Mouse (Mus musculus) stomach, embryonic 16.5 days (tissue): ENCODE data around the gene 9230104L09Rik. TPM values are rescaled to one million over a fixed set of nuclear protein-coding genes. Genes with fewer than 3 reads are reported as not detected.

ENCODE experiments used
- ATAC-seq: fragments of 200-750 bp; cut with Nextera tagmentation; 2 replicates; pipeline ENCODE4 v1.8.0; 2017; ENCODE audit warnings: moderate number of reproducible peaks, moderate TSS enrichment; ENCODE audit not compliant: insufficient read depth, low FRiP score
- H3K27ac ChIP-seq: fragments of 300-500 bp; sonication (generic); 2 replicates; pipeline ENCODE4 v1.5.1; 2014; ENCODE audit warnings: low read length
- H3K27me3 ChIP-seq: fragments of 300-500 bp; sonication (generic); 2 replicates; pipeline ENCODE4 v1.6.1; 2014; ENCODE audit warnings: low read length, control low read depth, mixed read lengths; ENCODE audit not compliant: control insufficient read depth, insufficient read depth
- H3K36me3 ChIP-seq: fragments of 300-500 bp; sonication (generic); 2 replicates; pipeline ENCODE4 v1.6.1; 2014; ENCODE audit warnings: low read length; ENCODE audit not compliant: control insufficient read depth, insufficient read depth
- H3K4me1 ChIP-seq: fragments of 300-500 bp; sonication (generic); 2 replicates; pipeline ENCODE4 v1.6.1; 2014; ENCODE audit warnings: low read length, control low read depth, mixed read lengths; ENCODE audit not compliant: control insufficient read depth, insufficient read depth
- H3K4me2 ChIP-seq: fragments of 300-500 bp; sonication (generic); 2 replicates; pipeline ENCODE4 v1.6.1; 2014; ENCODE audit warnings: low read depth, low read length, mixed read lengths
- H3K4me3 ChIP-seq: fragments of 300-500 bp; sonication (generic); replicated peaks from 2 replicates; pipeline ENCODE4 v1.5.1; 2014; ENCODE audit warnings: mild to moderate bottlenecking, low read length
- H3K9ac ChIP-seq: fragments of 300-500 bp; sonication (generic); 2 replicates; pipeline ENCODE4 v1.6.1; 2014; ENCODE audit warnings: low read length
- H3K9me3 ChIP-seq: fragments of 300-500 bp; sonication (generic); replicated peaks from 2 replicates; pipeline ENCODE4 v1.6.1; 2016; ENCODE audit warnings: low read length, control low read depth; ENCODE audit not compliant: control insufficient read depth
- WGBS: fragments of 180-500 bp; shearing (Covaris S2); extraction: QIAGEN DNeasy Blood & Tissue Kit; methylation state at CpG from one replicate; pipeline ENCODE4 v1.1.7; 2014; 5-methylcytosine and 5-hydroxymethylcytosine counted together
- polyA plus RNA-seq: library from polyadenylated mRNA; unstranded; fragments of >200 nt; fragmentation: Nextera tagmentation; extraction: Ambion mirVana; gene quantifications from 2 replicates; pipeline ENCODE4 v1.2.1, GENCODE M21; 2015

The 9230104L09Rik gene
- polyA plus RNA-seq, 1 experiment from 2014 or later = not detected

- Histone ChIP-seq H3K4me1 (no peaks in the 10 kb centered on the region), H3K4me3 (no peak overlapping the region), H3K27ac (no peak overlapping the region), H3K9me3 (no peaks in the 10 kb centered on the region), H3K4me2 (no peak overlapping the region), H3K9ac (no peak overlapping the region), H3K27me3 (no peaks in the 10 kb centered on the region), H3K36me3 (no peaks in the 10 kb centered on the region)
- 22% methylated on average over 1 of the region's 1 CpGs for WGBS
- no peak for ATAC-seq
These were observed 38.9 kb downstream of the 9230104L09Rik start for GRCm38 (mm10) chr2:148825986-148826385.

GRCm38 (mm10) chr2:148819909-148820308 lies 44.9 kb downstream of the 9230104L09Rik start, which contains the start of gene Cst13:
Gene Cst13 (plus strand): TSS chr2:148820081.
- no peak within 1 kb of the TSS for H3K4me2 ChIP-seq
- H3K4me1 ChIP-seq = no peaks in the 10 kb centered on the region
- H3K27ac ChIP-seq = no peak within 1 kb of the TSS
- no peaks in the 10 kb centered on the region for H3K27me3 ChIP-seq
- H3K4me3 ChIP-seq = no peak within 1 kb of the TSS
- no peak within 1 kb of the TSS for H3K9ac ChIP-seq
- no peaks in the 10 kb centered on the region for H3K9me3 ChIP-seq
- no peaks in the 10 kb centered on the region for H3K36me3 ChIP-seq
- no peak for ATAC-seq

GRCm38 (mm10) chr2:148806696-148807095 lies 58.1 kb downstream of the 9230104L09Rik start:
- no peak overlapping the region for H3K9ac ChIP-seq
- WGBS = 51% methylated on average over 6 of the region's 6 CpGs
- ATAC-seq = no peak
- no peak overlapping the region for H3K4me2 ChIP-seq
- H3K27me3 ChIP-seq = no peaks in the 10 kb centered on the region
- no peak overlapping the region for H3K27ac ChIP-seq
- H3K9me3 ChIP-seq = no peaks in the 10 kb centered on the region
- no peaks in the 10 kb centered on the region for H3K36me3 ChIP-seq
- no peaks in the 10 kb centered on the region for H3K4me1 ChIP-seq
- H3K4me3 ChIP-seq = no peak overlapping the region

GRCm38 (mm10) chr2:148801491-148801921 lies 63.3 kb downstream of the 9230104L09Rik start:
- H3K4me2 ChIP-seq = no peak overlapping the region
- H3K9me3 ChIP-seq = no peaks in the 10 kb centered on the region
- H3K27me3 ChIP-seq = no peaks in the 10 kb centered on the region
- ATAC-seq = no peak
- H3K9ac ChIP-seq = no peak overlapping the region
- no peak overlapping the region for H3K27ac ChIP-seq
- 33% methylated on average over 3 of the region's 3 CpGs for WGBS
- no peaks in the 10 kb centered on the region for H3K36me3 ChIP-seq
- H3K4me1 ChIP-seq = no peaks in the 10 kb centered on the region
- no peak overlapping the region for H3K4me3 ChIP-seq

- no peak within 1 kb of the TSS for H3K4me2 ChIP-seq
- H3K9ac ChIP-seq = no peak within 1 kb of the TSS
- no peaks in the 10 kb centered on the region for H3K36me3 ChIP-seq
- H3K4me1 ChIP-seq = no peaks in the 10 kb centered on the region
- H3K27me3 ChIP-seq = no peaks in the 10 kb centered on the region
- no peak within 1 kb of the TSS for H3K4me3 ChIP-seq
- no peaks in the 10 kb centered on the region for H3K9me3 ChIP-seq
- WGBS = 76% methylated on average over 1 of the region's 1 CpGs
- H3K27ac ChIP-seq = no peak within 1 kb of the TSS
- no peak for ATAC-seq
These were observed 66.4 kb downstream of the 9230104L09Rik start, which contains the start of gene Cst8 for GRCm38 (mm10) chr2:148798485-148798884. Gene Cst8 (plus strand): TSS chr2:148798785.

Other genes starting within 250 kb of the 9230104L09Rik start
- gene Nxt1, start 192.4 kb downstream of the 9230104L09Rik start, polyA plus RNA-seq = 66.4 and 67.0 TPM in 2 replicates
- 18.9 and 19.6 TPM in 2 replicates for gene Gzf1, start 184.0 kb downstream of the 9230104L09Rik start, polyA plus RNA-seq
- gene Napb, start 132.6 kb downstream of the 9230104L09Rik start, polyA plus RNA-seq = 4.9 TPM in 2 replicates
- gene Cstl1, start 114.7 kb downstream of the 9230104L09Rik start, polyA plus RNA-seq = not detected in 2 replicates
- not detected in 2 replicates for gene Cst11, start 93.5 kb downstream of the 9230104L09Rik start, polyA plus RNA-seq
- not detected in 2 replicates for gene 8030411F24Rik, start 83.0 kb downstream of the 9230104L09Rik start, polyA plus RNA-seq
- gene Cst12, start 75.7 kb downstream of the 9230104L09Rik start, polyA plus RNA-seq = not detected in 2 replicates
- 2.5 and 4.3 TPM in 2 replicates for gene Cst8, start 66.3 kb downstream of the 9230104L09Rik start, polyA plus RNA-seq
- gene Cst13, start 45.0 kb downstream of the 9230104L09Rik start, polyA plus RNA-seq = not detected in 2 replicates
- not detected in 2 replicates for gene Cst9, start 29.9 kb downstream of the 9230104L09Rik start, polyA plus RNA-seq
- gene Cst3, start 10.7 kb upstream of the 9230104L09Rik start, polyA plus RNA-seq = 470 and 499 TPM in 2 replicates
- gene Gm1330, start 138.2 kb upstream of the 9230104L09Rik start, polyA plus RNA-seq = not detected in 2 replicates
- gene Gm10750, start 152.2 kb upstream of the 9230104L09Rik start, polyA plus RNA-seq = not detected in 2 replicates